Mouse (Mus musculus) adrenal gland, adult 2 months (tissue): ENCODE results near the gene Cdiptos. TPM values are rescaled to one million over a fixed set of nuclear protein-coding genes. Genes with fewer than 3 reads are reported as not detected.

Source experiments
- DNase-seq: peaks from one replicate; pipeline ENCODE4 v3.0.0; 2021
- polyA plus RNA-seq: library from polyadenylated mRNA; depleted of rRNA; stranded (reverse); fragments of >200 nt; gene quantifications from 2 replicates; pipeline ENCODE4 v1.2.3, GENCODE M21; 2012; rRNA removed
- total RNA-seq, 2 experiments: library from RNA; stranded (reverse); gene quantifications; 2 replicates each; pipeline ENCODE4 v1.2.3; 2021

Cdiptos gene
- total and polyA plus RNA-seq, 3 experiments: 0.43 to 1.6 (median 1.6) TPM

GRCm38 (mm10) chr7:126926299-126926698 lies 49.6 kb downstream of the Cdiptos start:
- no peak for DNase-seq

GRCm38 (mm10) chr7:126923999-126924398 lies 51.9 kb downstream of the Cdiptos start:
- no peak for DNase-seq

- peak; percentile 38 for DNase-seq
These were observed 53.3 kb downstream of the Cdiptos start, which contains the start of gene Tmem219 for GRCm38 (mm10) chr7:126922624-126923060. Gene Tmem219, minus strand, starts transcription at chr7:126922917.

Other genes with a start within 250 kb of the Cdiptos start
- 100 to 1,000 TPM; 139 to 169 TPM for gene Mapk3, start 216.5 kb downstream of the Cdiptos start, total RNA-seq
- 242 and 299 TPM in 2 replicates for gene Mapk3, start 216.5 kb downstream of the Cdiptos start, polyA plus RNA-seq
- 1 to 10 TPM; 2.4 TPM for gene Gdpd3, start 209.8 kb downstream of the Cdiptos start, total RNA-seq
- gene Gdpd3, start 209.8 kb downstream of the Cdiptos start, polyA plus RNA-seq: 10.2 and 10.3 TPM in 2 replicates
- gene Ypel3, start 199.1 kb downstream of the Cdiptos start, total RNA-seq: 100 to 1,000 TPM in 1 of 2 experiments, 10 to 100 TPM in 1; 92.8 to 136 TPM
- gene Ypel3, start 199.1 kb downstream of the Cdiptos start, polyA plus RNA-seq: 970 and 1,207 TPM in 2 replicates
- under 1 TPM; 0.31 to 0.75 TPM for gene Tbx6, start 194.6 kb downstream of the Cdiptos start, total RNA-seq
- 3.4 and 3.7 TPM in 2 replicates for gene Tbx6, start 194.6 kb downstream of the Cdiptos start, polyA plus RNA-seq
- gene Ppp4c, start 183.6 kb downstream of the Cdiptos start, total RNA-seq: 10 to 100 TPM; 77.4 to 86.0 TPM
- 89.8 and 92.4 TPM in 2 replicates for gene Ppp4c, start 183.6 kb downstream of the Cdiptos start, polyA plus RNA-seq
- gene Fam57b, start 178.4 kb downstream of the Cdiptos start, total RNA-seq: 10 to 100 TPM; 16.4 to 21.0 TPM
- gene Fam57b, start 178.4 kb downstream of the Cdiptos start, polyA plus RNA-seq: 27.8 and 40.9 TPM in 2 replicates
- gene 4930451I11Rik, start 144.5 kb downstream of the Cdiptos start, total RNA-seq: not detected
- gene 4930451I11Rik, start 144.5 kb downstream of the Cdiptos start, polyA plus RNA-seq: not detected in 2 replicates
- under 1 TPM; 0.40 to 0.52 TPM for gene Doc2a, start 128.7 kb downstream of the Cdiptos start, total RNA-seq
- 0.52 and 0.83 TPM in 2 replicates for gene Doc2a, start 128.7 kb downstream of the Cdiptos start, polyA plus RNA-seq
- gene Hirip3, start 114.1 kb downstream of the Cdiptos start, total RNA-seq: 10 to 100 TPM in 1 of 2 experiments, 1 to 10 TPM in 1; 8.2 to 16.3 TPM
- gene Hirip3, start 114.1 kb downstream of the Cdiptos start, polyA plus RNA-seq: 1.4 and 2.9 TPM in 2 replicates
- 10 to 100 TPM; 42.5 to 44.5 TPM for gene Ino80e, start 113.7 kb downstream of the Cdiptos start, total RNA-seq
- 73.8 and 75.0 TPM in 2 replicates for gene Ino80e, start 113.7 kb downstream of the Cdiptos start, polyA plus RNA-seq
- gene Taok2, start 91.4 kb downstream of the Cdiptos start, total RNA-seq: 10 to 100 TPM; 60.6 to 66.8 TPM
- 136 and 169 TPM in 2 replicates for gene Taok2, start 91.4 kb downstream of the Cdiptos start, polyA plus RNA-seq
- 10 to 100 TPM; 28.1 to 35.4 TPM for gene Tmem219, start 53.2 kb downstream of the Cdiptos start, total RNA-seq
- gene Tmem219, start 53.2 kb downstream of the Cdiptos start, polyA plus RNA-seq: 242 and 243 TPM in 2 replicates
- 10 to 100 TPM; 25.9 to 26.8 TPM for gene Kctd13, start 47.2 kb downstream of the Cdiptos start, total RNA-seq
- gene Kctd13, start 47.2 kb downstream of the Cdiptos start, polyA plus RNA-seq: 52.0 and 52.9 TPM in 2 replicates
- 1 to 10 TPM in 1 of 2 experiments, under 1 TPM in 1; 0.66 to 2.2 TPM for gene Asphd1, start 26.5 kb downstream of the Cdiptos start, total RNA-seq
- gene Asphd1, start 26.5 kb downstream of the Cdiptos start, polyA plus RNA-seq: 2.0 and 2.5 TPM in 2 replicates
- 100 to 1,000 TPM in 1 of 2 experiments, 10 to 100 TPM in 1; 87.4 to 126 TPM for gene Sez6l2, start 25.5 kb downstream of the Cdiptos start, total RNA-seq
- 33.4 and 42.4 TPM in 2 replicates for gene Sez6l2, start 25.5 kb downstream of the Cdiptos start, polyA plus RNA-seq
- 100 to 1,000 TPM; 102 to 107 TPM for gene Cdipt, start 184 bp downstream of the Cdiptos start, total RNA-seq
- gene Cdipt, start 184 bp downstream of the Cdiptos start, polyA plus RNA-seq: 239 and 259 TPM in 2 replicates
- gene Mvp, start 38.5 kb upstream of the Cdiptos start, total RNA-seq: 100 to 1,000 TPM; 115 to 145 TPM
- 95.3 and 172 TPM in 2 replicates for gene Mvp, start 38.5 kb upstream of the Cdiptos start, polyA plus RNA-seq
- gene Pagr1b, start 40.4 kb upstream of the Cdiptos start, total RNA-seq: 1 to 10 TPM in 1 of 2 experiments, not detected in 1; 1.3 TPM
- gene Pagr1b, start 40.4 kb upstream of the Cdiptos start, polyA plus RNA-seq: 1.7 and 2.0 TPM in 2 replicates
- 10 to 100 TPM; 16.4 to 20.3 TPM for gene Pagr1a, start 41.3 kb upstream of the Cdiptos start, total RNA-seq
- gene Pagr1a, start 41.3 kb upstream of the Cdiptos start, polyA plus RNA-seq: 0.66 and 13.1 TPM in 2 replicates
- 10 to 100 TPM; 19.9 to 29.2 TPM for gene Gm42742, start 45.0 kb upstream of the Cdiptos start, total RNA-seq
- 13.7 and 28.4 TPM in 2 replicates for gene Gm42742, start 45.0 kb upstream of the Cdiptos start, polyA plus RNA-seq
- 1 to 10 TPM; 1.7 to 2.0 TPM for gene Prrt2, start 45.1 kb upstream of the Cdiptos start, total RNA-seq
- gene Prrt2, start 45.1 kb upstream of the Cdiptos start, polyA plus RNA-seq: 8.5 and 9.5 TPM in 2 replicates
- 100 to 1,000 TPM in 1 of 2 experiments, 10 to 100 TPM in 1; 98.7 to 114 TPM for gene Maz, start 50.9 kb upstream of the Cdiptos start, total RNA-seq
- 833 and 840 TPM in 2 replicates for gene Maz, start 50.9 kb upstream of the Cdiptos start, polyA plus RNA-seq
- 1 to 10 TPM; 2.1 to 2.5 TPM for gene Kif22, start 66.4 kb upstream of the Cdiptos start, total RNA-seq
- gene Kif22, start 66.4 kb upstream of the Cdiptos start, polyA plus RNA-seq: 0.64 and 0.89 TPM in 2 replicates
- gene Zg16, start 111.2 kb upstream of the Cdiptos start, total RNA-seq: not detected
- 0.18 and 0.49 TPM in 2 replicates for gene Zg16, start 111.2 kb upstream of the Cdiptos start, polyA plus RNA-seq
- gene AI467606, start 115.3 kb upstream of the Cdiptos start, total RNA-seq: 1 to 10 TPM; 1.6 to 1.9 TPM
- 7.6 TPM in 2 replicates for gene AI467606, start 115.3 kb upstream of the Cdiptos start, polyA plus RNA-seq
- gene Qprt, start 146.1 kb upstream of the Cdiptos start, total RNA-seq: under 1 TPM; 0.49 to 0.52 TPM
- 0.77 and 1.0 TPM in 2 replicates for gene Qprt, start 146.1 kb upstream of the Cdiptos start, polyA plus RNA-seq
- 1 to 10 TPM in 1 of 2 experiments, under 1 TPM in 1; 0.58 to 1.0 TPM for gene Spn, start 161.7 kb upstream of the Cdiptos start, total RNA-seq
- 1.0 and 2.0 TPM in 2 replicates for gene Spn, start 161.7 kb upstream of the Cdiptos start, polyA plus RNA-seq
- 10 to 100 TPM; 37.6 to 67.6 TPM for gene Cd2bp2, start 220.0 kb upstream of the Cdiptos start, total RNA-seq
- 12.7 and 13.8 TPM in 2 replicates for gene Cd2bp2, start 220.0 kb upstream of the Cdiptos start, polyA plus RNA-seq
- gene Tbc1d10b, start 232.4 kb upstream of the Cdiptos start, total RNA-seq: 10 to 100 TPM; 36.0 to 43.6 TPM
- 31.5 and 35.1 TPM in 2 replicates for gene Tbc1d10b, start 232.4 kb upstream of the Cdiptos start, polyA plus RNA-seq
- gene Mylpf, start 232.8 kb upstream of the Cdiptos start, total RNA-seq: 1 to 10 TPM; 2.2 to 2.3 TPM
- gene Mylpf, start 232.8 kb upstream of the Cdiptos start, polyA plus RNA-seq: not detected in 2 replicates